Mouse (Mus musculus) stomach, postnatal 0 days (tissue): ENCODE results near the gene Mpp2.

Experiments used
- CTCF ChIP-seq: IDR thresholded peaks from 2 replicates; pipeline ENCODE4 v1.5.1; 2016; ENCODE audit warnings: antibody characterized with exemption, low read depth, mild to moderate bottlenecking, moderate library complexity
- EP300 ChIP-seq: optimal IDR thresholded peaks from 2 replicates; pipeline ENCODE3; 2016; ENCODE audit warnings: antibody characterized with exemption

DNA sequence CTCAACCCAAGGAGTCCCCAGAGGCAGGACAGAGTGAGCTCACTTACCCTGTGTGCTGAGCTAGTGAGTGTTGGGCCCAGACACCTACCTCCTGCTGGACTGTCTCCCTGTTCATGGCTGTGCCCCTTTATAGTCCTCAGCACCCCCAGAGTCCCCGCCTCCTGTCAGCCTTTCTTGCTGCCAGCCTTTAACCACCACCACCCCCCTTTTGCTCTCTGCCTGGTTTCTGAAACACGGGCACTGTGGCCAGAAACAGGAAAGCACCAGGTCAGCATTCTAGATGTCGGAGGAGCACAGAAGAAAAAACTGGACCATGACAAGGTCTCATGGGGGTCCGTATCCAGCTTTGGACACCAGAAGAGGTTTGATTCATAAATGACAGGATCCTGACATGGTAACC lies 12.9 kb upstream of the Mpp2 start, which contains the start of gene Ppy:
- no peak for TF ChIP-seq CTCF
- TF ChIP-seq EP300 = no peak
